Mouse (Mus musculus): ENCODE measurements at regions not wholly inside any gene's neighbourhood (a gene's known extent, or its start where the extent isn't known, plus 50 kb on each side); places are given as distances from the start of the nearest gene placed in this dataset.
A peak's percentile ranks its signal among the peaks of the same experiment; 100 is the strongest.

DNA sequence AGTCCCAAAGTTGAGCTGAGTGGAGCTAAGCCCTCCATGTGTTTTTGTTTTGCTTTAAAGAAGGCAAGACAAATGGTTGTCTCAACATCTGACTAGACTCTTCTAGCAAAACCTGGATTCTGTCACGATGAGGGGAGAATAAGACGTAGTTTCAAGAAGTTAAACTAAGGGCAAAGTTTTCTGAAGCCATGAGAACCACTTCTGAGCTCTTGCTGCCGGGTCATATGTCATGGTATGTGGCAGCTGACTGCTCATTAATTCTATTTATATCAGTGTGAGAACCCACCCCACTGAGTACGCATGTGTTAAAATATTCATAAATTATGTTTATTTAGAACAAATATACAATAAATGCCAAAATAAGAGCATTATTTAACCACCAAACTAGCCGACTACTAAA lies 58.4 kb upstream of the Etaa1 start:
- ATAC-seq (ENCODE audit: insufficient read depth) (no peak), DNase-seq (ENCODE audit: low read depth in 3 of 3, low spot score in 3 of 3) (no peak)
- Histone ChIP-seq H3K27me3 (ENCODE audit: control insufficient read depth, insufficient read depth, low read length) (no peaks in the 10 kb centered on the region), H3K9me3 (ENCODE audit: control insufficient read depth, low read length) (no peaks in the 10 kb centered on the region), H3K4me2 (ENCODE audit: low read depth) (no peak overlapping the region), H3K36me3 (replicated peaks; ENCODE audit: control insufficient read depth, insufficient read depth, low read depth) (no peaks in the 10 kb centered on the region), H3K27ac (no peak overlapping the region), H3K9ac (replicated peaks) (no peak overlapping the region), H3K4me3 (ENCODE audit: insufficient read depth in 1 of 2, low read depth in 2 of 2, low read length in 2 of 2) (no peak overlapping the region), H3K4me1 (replicated peaks; ENCODE audit: control insufficient read depth in 2 of 2, insufficient read depth in 2 of 2, low read length in 1 of 2) (no peaks in the 10 kb centered on the region)
- 45% methylated on average over 5 of the region's 5 CpGs for WGBS (ENCODE audit: insufficient replicate concordance)
- TF ChIP-seq CTCF (IDR thresholded peaks at IDR 0.05; ENCODE audit: low read depth) (no peak), EP300 (IDR thresholded peaks at IDR 0.05; ENCODE audit: low read depth) (no peak)

GRCm38 (mm10) chr11:18011101-18011733 lies 57.5 kb upstream of the Etaa1 start:
- H3K4me1 ChIP-seq (replicated peaks; ENCODE audit: control insufficient read depth in 2 of 2, insufficient read depth in 2 of 2, low read length in 1 of 2): no peaks in the 10 kb centered on the region
- H3K36me3 ChIP-seq (replicated peaks; ENCODE audit: control insufficient read depth, insufficient read depth, low read depth): no peaks in the 10 kb centered on the region
- 12% methylated on average over 13 of the region's 13 CpGs for WGBS (ENCODE audit: insufficient replicate concordance)
- H3K9me3 ChIP-seq (ENCODE audit: control insufficient read depth, low read length): no peaks in the 10 kb centered on the region
- TF ChIP-seq EP300 (IDR thresholded peaks at IDR 0.05; ENCODE audit: low read depth) (no peak), CTCF (IDR thresholded peaks at IDR 0.05; ENCODE audit: low read depth) (peak; percentile 18; the same call in 1 of the 2 replicates)
- no peaks in the 10 kb centered on the region for H3K27me3 ChIP-seq (ENCODE audit: control insufficient read depth, insufficient read depth, low read length)
- no peak overlapping the region for H3K4me3 ChIP-seq (ENCODE audit: insufficient read depth in 1 of 2, low read depth in 2 of 2, low read length in 2 of 2)
- H3K27ac ChIP-seq: no peak overlapping the region
- no peak for ATAC-seq (ENCODE audit: insufficient read depth)
- no peak for DNase-seq (ENCODE audit: low read depth in 3 of 3, low spot score in 3 of 3)
- 0 out of 2 replicates have a peak overlapping the region, but pooled peaks have one; percentile 4 for H3K4me2 ChIP-seq (ENCODE audit: low read depth)
- H3K9ac ChIP-seq (replicated peaks): no peak overlapping the region

- no peak for TF ChIP-seq CTCF (IDR thresholded peaks at IDR 0.05; ENCODE audit: low read depth)
- TF ChIP-seq EP300 (IDR thresholded peaks at IDR 0.05; ENCODE audit: low read depth): no peak
Measured at GRCm38 (mm10) chr11:18008140-18008539, 54.5 kb upstream of the Etaa1 start.

More at GRCm38 (mm10) chr11:18008140-18008539, 54.5 kb upstream of the Etaa1 start:
- Histone ChIP-seq H3K27ac (no peak overlapping the region), H3K9ac (replicated peaks) (no peak overlapping the region), H3K4me2 (ENCODE audit: low read depth) (no peak overlapping the region), H3K4me3 (ENCODE audit: insufficient read depth in 1 of 2, low read depth in 2 of 2, low read length in 2 of 2) (no peak overlapping the region), H3K27me3 (ENCODE audit: control insufficient read depth, insufficient read depth, low read length) (no peaks in the 10 kb centered on the region), H3K9me3 (ENCODE audit: control insufficient read depth, low read length) (no peaks in the 10 kb centered on the region), H3K36me3 (replicated peaks; ENCODE audit: control insufficient read depth, insufficient read depth, low read depth) (no peaks in the 10 kb centered on the region), H3K4me1 (replicated peaks; ENCODE audit: control insufficient read depth in 2 of 2, insufficient read depth in 2 of 2, low read length in 1 of 2) (no peaks in the 10 kb centered on the region)
- no peak for DNase-seq (ENCODE audit: low read depth in 3 of 3, low spot score in 3 of 3)
- ATAC-seq (ENCODE audit: insufficient read depth): no peak
- WGBS (ENCODE audit: insufficient replicate concordance): 58% methylated on average over 6 of the region's 6 CpGs

Data from liver, embryonic 14.5 days (tissue).